In genomic region chr17:53654596-53654995, GRCm38 (mm10) we compare ENCODE assay signal across 26 mouse cellular contexts. TPM values are rescaled to one million over a fixed set of nuclear protein-coding genes. Genes with fewer than 3 reads are reported as not detected.
DNase-seq lines count a peak whose midpoint lies in the region; ATAC-seq and TF ChIP-seq lines count a peak whose summit lies in the region.
"Had no signal": no experiment of that assay in that cellular context is flagged by ENCODE, and none has a peak within 500 bp of the region (broad histone marks: within the 10 kb centered on the region; RNA-seq: fewer than 3 reads in every experiment).

No protein-coding gene starts in this region.

- no peak for TF ChIP-seq CTCF in brain, embryonic 14.5 days (IDR thresholded peaks at IDR 0.05; ENCODE audit: borderline replicate concordance, extremely low read depth, insufficient read depth, insufficient read length)

- WGBS in forebrain, embryonic 15.5 days: 74% methylated on average over 4 of the region's 4 CpGs
- WGBS in forebrain, embryonic 13.5 days: 91% methylated on average over 4 of the region's 4 CpGs

- H3K4me3 ChIP-seq in forebrain, embryonic 15.5 days: no peak overlapping the region
- no peak overlapping the region for H3K4me3 ChIP-seq in forebrain, embryonic 13.5 days
- H3K4me3 ChIP-seq: heart, adult 2 months; heart, embryonic 10.5 days; heart, embryonic 13.5 days had no signal

- peak; percentile 28 for DNase-seq in layer of hippocampus, adult 11-12 months (ENCODE audit: low spot score)
- no peak for DNase-seq in layer of hippocampus, adult 8-10 months (ENCODE audit: low spot score in 2 of 2)
- peak; percentile 29 for DNase-seq in brain, embryonic 14.5 days (ENCODE audit: low read depth)
- peak; percentile 26 for DNase-seq in layer of hippocampus, adult 9-11 months
- DNase-seq in frontal cortex, postnatal 36 days (ENCODE audit: low spot score in 2 of 2): no peak
- DNase-seq in spleen, postnatal 14 days (ENCODE audit: low spot score in 2 of 2): no peak
- DNase-seq: B cell, adult 2 months; cerebellum, adult 11-12 months; cerebellum, adult 8-10 months; cerebellum, postnatal 36 days; gastrocnemius, postnatal 10 days; gastrocnemius, postnatal 36 days; heart, postnatal 4 days had no signal

- H3K36me3 ChIP-seq in forebrain, embryonic 15.5 days: peaks cover 13% of the 10 kb centered on the region; the same call in 1 of the 2 replicates
- peaks cover 40% of the 10 kb centered on the region for H3K36me3 ChIP-seq in forebrain, embryonic 13.5 days (ENCODE audit: poor library complexity, severe bottlenecking)

- no peak overlapping the region for H3K27ac ChIP-seq in forebrain, embryonic 15.5 days (replicated peaks)
- H3K27ac ChIP-seq in forebrain, embryonic 13.5 days: no peak overlapping the region
- H3K27ac ChIP-seq: heart, adult 2 months; heart, embryonic 10.5 days; heart, embryonic 13.5 days; hindbrain, embryonic 14.5 days; hindbrain, postnatal 0 days had no signal

- no peaks in the 10 kb centered on the region for H3K27me3 ChIP-seq in forebrain, embryonic 15.5 days
- no peaks in the 10 kb centered on the region for H3K27me3 ChIP-seq in forebrain, embryonic 13.5 days
- H3K27me3 ChIP-seq: CH12.LX; heart, embryonic 13.5 days; Patski had no signal

- peaks cover 12% of the 10 kb centered on the region for H3K4me1 ChIP-seq in forebrain, embryonic 15.5 days
- peaks cover 15% of the 10 kb centered on the region for H3K4me1 ChIP-seq in forebrain, embryonic 13.5 days
- H3K4me1 ChIP-seq: heart, embryonic 10.5 days; heart, embryonic 13.5 days had no signal

- no peak overlapping the region for H3K4me2 ChIP-seq in forebrain, embryonic 15.5 days (replicated peaks)
- no peak overlapping the region for H3K4me2 ChIP-seq in forebrain, embryonic 13.5 days
- H3K4me2 ChIP-seq: heart, embryonic 13.5 days; hindbrain, embryonic 14.5 days had no signal

- no peak for TF ChIP-seq POLR2A in brain, embryonic 14.5 days (IDR thresholded peaks at IDR 0.05; ENCODE audit: borderline replicate concordance, extremely low read depth, insufficient read depth, insufficient read length, poor library complexity, severe bottlenecking)

- H3K9ac ChIP-seq in forebrain, embryonic 15.5 days (replicated peaks): no peak overlapping the region
- no peak overlapping the region for H3K9ac ChIP-seq in forebrain, embryonic 13.5 days
- H3K9ac ChIP-seq: heart, embryonic 13.5 days; hindbrain, embryonic 14.5 days had no signal

- H3K9me3 ChIP-seq in forebrain, embryonic 15.5 days: no peaks in the 10 kb centered on the region
- H3K9me3 ChIP-seq in forebrain, embryonic 13.5 days (replicated peaks): no peaks in the 10 kb centered on the region
- H3K9me3 ChIP-seq: G1E; heart, embryonic 10.5 days; heart, embryonic 13.5 days had no signal

- 0 out of 2 replicates have a peak, but pooled peaks have one; percentile 27 for ATAC-seq in forebrain, embryonic 15.5 days (replicated peaks)
- no peak for ATAC-seq in forebrain, embryonic 13.5 days
- ATAC-seq: hindbrain, postnatal 0 days; inflammation-experienced regulatory T-cells, adult 6 months; intestine, embryonic 16.5 days; Patski had no signal

RNA-seq across cellular contexts. Expression of gene Sgo1, which starts 34.5 kb away (rescaled TPM):
- 18.0 and 21.9 TPM in 2 replicates for polyA plus RNA-seq in forebrain, embryonic 15.5 days (2015; fragmentation: Nextera tagmentation; extraction: Ambion mirVana)
- 38.4 and 48.5 TPM in 2 replicates for polyA plus RNA-seq in forebrain, embryonic 13.5 days (2015; fragmentation: Nextera tagmentation; extraction: Ambion mirVana)
- total RNA-seq in layer of hippocampus, adult 8-10 months (2022): under 1 TPM in 2 of 4 experiments, not detected in 2; 0.25 to 0.41 TPM
- polyA plus RNA-seq in brain, embryonic 14.5 days (2012; rRNA removed): 5.3 and 10.2 TPM in 2 replicates
- total RNA-seq: gastrocnemius, adult 18-20 months had no signal

Comparison
In these comparisons a context has a peak if more than half of its experiments do, and no peak if none do; other contexts are left out.
1. DNase-seq: peak in layer of hippocampus, adult 11-12 months (single experiment), brain, embryonic 14.5 days (single experiment) and layer of hippocampus, adult 9-11 months (single experiment); none in layer of hippocampus, adult 8-10 months (0 of 2), frontal cortex, postnatal 36 days (0 of 2) and spleen, postnatal 14 days (0 of 2).